Mouse (Mus musculus): ENCODE data around the gene Slc25a1.

- no peak for TF ChIP-seq GATA1 (IDR thresholded peaks at IDR 0.05; ENCODE audit: low read length)
- no peak for TF ChIP-seq TAL1 (IDR thresholded peaks at IDR 0.05; ENCODE audit: low read length)
Observed at GRCm38 (mm10) chr16:17939255-17939751, 11.3 kb upstream of the Slc25a1 start.

All from erythroblast, embryonic 14.5 days (primary cell).